Mouse (Mus musculus): ENCODE data around the gene Itfg2. TPM values are rescaled to one million over a fixed set of nuclear protein-coding genes. Genes with fewer than 3 reads are reported as not detected.

The Itfg2 gene
- total RNA-seq, 1 experiment from 2014 or later = 37.1 TPM

GRCm38 (mm10) chr6:128437288-128437687, 12.6 kb upstream of the Itfg2 start:
- ATAC-seq (ENCODE audit: extremely low read depth, insufficient number of reproducible peaks, low FRiP score, poor library complexity, severe bottlenecking) = no peak

- ATAC-seq (ENCODE audit: extremely low read depth, insufficient number of reproducible peaks, low FRiP score, poor library complexity, severe bottlenecking) = no peak
Observed at GRCm38 (mm10) chr6:128436356-128437005, 11.8 kb upstream of the Itfg2 start.

DNA sequence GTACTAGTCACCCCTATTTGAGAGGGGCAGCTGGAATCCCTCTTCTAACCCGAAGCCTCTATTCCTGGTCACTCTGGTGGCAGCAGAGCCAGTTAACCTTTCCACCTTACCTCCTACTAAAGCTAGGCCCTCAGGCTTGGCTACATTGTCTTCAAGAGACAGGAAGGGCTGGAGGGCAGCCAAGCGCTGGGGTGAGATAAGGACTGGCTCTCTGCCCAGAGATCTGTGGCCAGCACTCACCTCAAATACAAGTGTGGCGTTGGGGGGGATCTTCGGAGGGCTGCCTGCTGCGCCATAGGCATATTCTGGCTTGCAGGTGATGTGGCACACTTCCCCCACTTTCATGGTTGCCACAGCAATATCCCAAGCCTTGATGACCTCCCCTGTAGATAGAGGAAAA, 10.7 kb upstream of the Itfg2 start:
- no peak for ATAC-seq (ENCODE audit: extremely low read depth, insufficient number of reproducible peaks, low FRiP score, poor library complexity, severe bottlenecking)

- no peak for ATAC-seq (ENCODE audit: extremely low read depth, insufficient number of reproducible peaks, low FRiP score, poor library complexity, severe bottlenecking)
Observed at GRCm38 (mm10) chr6:128433566-128433965, 8.8 kb upstream of the Itfg2 start.

GRCm38 (mm10) chr6:128432356-128432915, 7.7 kb upstream of the Itfg2 start:
- ATAC-seq (ENCODE audit: extremely low read depth, insufficient number of reproducible peaks, low FRiP score, poor library complexity, severe bottlenecking) = no peak

DNA sequence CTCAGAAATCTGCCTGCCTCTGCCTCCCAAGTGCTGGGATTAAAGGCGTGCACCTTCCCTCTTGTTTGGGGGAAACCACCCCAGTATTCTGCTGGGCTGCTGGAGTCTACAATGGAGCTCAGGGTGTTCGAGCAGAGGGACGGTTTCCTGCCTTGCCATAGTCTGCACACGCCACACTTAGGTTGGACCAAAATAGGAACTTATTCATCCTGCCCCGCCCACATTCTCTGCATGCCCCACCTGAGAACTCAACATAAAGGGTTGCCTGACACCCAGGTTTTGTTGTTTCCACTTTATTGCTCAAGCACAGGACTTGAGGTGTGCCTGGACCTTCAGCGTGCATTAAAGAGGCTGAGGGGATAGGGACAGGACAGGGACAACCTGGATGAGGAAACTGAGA, 5.1 kb upstream of the Itfg2 start:
- ATAC-seq (ENCODE audit: extremely low read depth, insufficient number of reproducible peaks, low FRiP score, poor library complexity, severe bottlenecking) = no peak

- no peak for ATAC-seq (ENCODE audit: extremely low read depth, insufficient number of reproducible peaks, low FRiP score, poor library complexity, severe bottlenecking)
Observed at GRCm38 (mm10) chr6:128429300-128429699, 4.6 kb upstream of the Itfg2 start.

- no peak for ATAC-seq (ENCODE audit: extremely low read depth, insufficient number of reproducible peaks, low FRiP score, poor library complexity, severe bottlenecking)
Observed at GRCm38 (mm10) chr6:128427571-128427970, 2.8 kb upstream of the Itfg2 start.

GRCm38 (mm10) chr6:128425046-128425445, 315 bp upstream of the Itfg2 start:
- no peak for ATAC-seq (ENCODE audit: extremely low read depth, insufficient number of reproducible peaks, low FRiP score, poor library complexity, severe bottlenecking)

DNA sequence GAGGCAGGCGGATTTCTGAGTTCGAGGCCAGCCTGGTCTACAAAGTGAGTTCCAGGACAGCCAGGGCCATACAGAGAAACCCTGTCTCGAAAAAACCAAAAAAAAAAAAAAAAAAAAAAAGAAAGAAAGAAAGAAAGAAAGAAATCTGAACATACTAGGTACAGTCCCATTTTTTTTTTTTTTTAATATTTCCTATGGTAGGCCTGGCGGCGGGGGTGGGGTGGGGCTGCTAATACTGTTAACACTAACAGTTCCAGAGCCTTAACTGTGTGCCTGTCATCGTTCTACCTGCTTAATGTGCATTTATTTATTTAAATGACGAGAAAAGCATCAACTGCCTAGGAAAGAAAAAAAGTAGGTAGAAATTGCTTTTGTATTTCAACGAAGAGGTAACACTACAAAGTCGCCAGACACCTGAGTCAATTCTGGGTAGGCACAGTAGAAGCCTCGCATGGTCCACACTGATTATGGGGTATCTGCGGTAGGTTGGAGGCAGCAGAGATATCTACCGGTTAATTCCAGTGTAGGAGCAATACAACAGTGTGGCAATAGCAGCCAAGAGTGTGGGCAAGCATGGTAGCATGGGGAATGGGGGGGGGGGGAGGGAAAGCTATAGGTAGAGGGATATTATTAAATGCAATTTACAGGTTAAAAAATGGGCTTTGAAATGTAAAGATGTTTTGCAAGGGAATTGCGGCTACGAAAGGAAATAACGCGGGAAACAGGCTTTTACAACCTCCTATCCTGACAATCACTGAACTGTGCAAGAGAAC, 1.0 kb downstream of the Itfg2 start:
- no peak for ATAC-seq (ENCODE audit: extremely low read depth, insufficient number of reproducible peaks, low FRiP score, poor library complexity, severe bottlenecking)

DNA sequence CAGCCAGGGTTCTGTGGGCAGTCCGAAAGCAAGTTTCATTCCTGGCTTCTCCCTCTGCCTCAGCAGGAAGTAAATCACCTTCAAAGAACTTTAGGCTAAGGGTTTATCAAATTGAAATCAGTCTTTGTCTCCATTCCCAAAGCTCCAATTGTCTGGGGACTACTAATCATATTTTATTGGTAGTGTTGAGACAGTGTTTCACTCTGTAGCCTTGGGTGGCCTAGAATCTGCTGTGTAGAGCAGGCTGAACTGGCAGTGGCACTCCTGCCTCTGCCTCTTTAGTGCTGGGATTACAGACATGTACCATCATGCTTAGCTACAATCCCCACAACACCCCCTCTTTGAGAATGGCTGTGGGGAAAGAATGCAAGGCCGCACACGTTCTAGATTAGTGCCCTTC, 3.3 kb downstream of the Itfg2 start:
- no peak for ATAC-seq (ENCODE audit: extremely low read depth, insufficient number of reproducible peaks, low FRiP score, poor library complexity, severe bottlenecking)

GRCm38 (mm10) chr6:128421036-128421435, 3.7 kb downstream of the Itfg2 start:
- ATAC-seq (ENCODE audit: extremely low read depth, insufficient number of reproducible peaks, low FRiP score, poor library complexity, severe bottlenecking) = no peak

DNA sequence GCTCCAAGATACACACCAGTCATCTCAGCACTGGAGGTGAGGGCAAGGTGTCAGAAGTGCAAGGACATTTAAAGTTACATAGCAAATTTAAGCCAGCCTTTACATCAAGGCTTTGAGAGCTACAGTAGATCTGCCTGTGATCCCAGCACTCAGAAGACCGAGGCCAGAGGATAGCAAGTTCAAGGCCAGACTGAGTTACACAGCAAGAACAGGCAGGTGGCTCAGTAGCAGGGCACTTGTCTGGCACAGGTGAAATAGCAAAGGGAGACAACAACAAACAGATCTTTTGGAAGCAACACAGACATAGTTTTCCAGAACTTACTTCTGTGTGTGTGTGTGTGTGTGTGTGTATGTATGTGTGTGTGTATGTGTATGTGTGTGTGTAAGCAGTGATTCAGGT, 6.7 kb downstream of the Itfg2 start:
- ATAC-seq (ENCODE audit: extremely low read depth, insufficient number of reproducible peaks, low FRiP score, poor library complexity, severe bottlenecking) = no peak

DNA sequence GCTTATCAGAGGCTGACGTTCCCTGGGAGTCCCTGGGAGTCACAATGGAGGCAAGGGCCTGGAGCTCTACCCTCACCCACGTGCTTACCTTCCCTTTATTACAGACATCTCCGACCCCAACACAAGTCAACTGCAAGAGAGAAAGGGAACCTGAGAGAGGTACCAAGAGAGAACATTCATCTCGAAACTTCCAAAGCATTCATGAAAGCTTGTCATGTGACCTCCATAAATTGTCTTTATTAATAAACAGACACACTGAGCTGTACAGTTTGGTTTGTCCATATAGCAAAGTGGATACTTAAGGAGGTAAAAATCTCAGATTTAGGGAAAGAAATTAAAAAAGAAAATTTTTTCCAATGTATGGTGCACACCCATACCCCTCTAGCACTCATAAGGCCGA, 8.6 kb downstream of the Itfg2 start:
- no peak for ATAC-seq (ENCODE audit: extremely low read depth, insufficient number of reproducible peaks, low FRiP score, poor library complexity, severe bottlenecking)

DNA sequence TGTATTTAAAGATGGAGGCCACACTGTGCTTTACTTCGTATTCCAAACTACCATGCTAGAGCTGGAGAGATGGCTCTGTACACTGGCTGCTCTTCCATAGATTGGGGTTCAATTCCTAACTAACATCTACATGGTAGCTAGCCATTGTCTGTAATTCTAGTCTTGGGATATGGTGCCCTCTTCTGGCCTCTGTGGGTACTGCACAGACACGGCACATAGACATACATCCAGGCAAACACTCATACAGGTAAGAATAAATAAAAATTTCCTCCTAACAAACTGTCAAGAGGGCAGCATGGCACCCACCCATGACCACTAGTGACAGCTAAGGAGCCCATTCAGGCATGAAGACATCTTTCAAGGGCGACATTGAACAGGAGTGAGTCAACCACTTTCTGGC, 13.6 kb downstream of the Itfg2 start:
- peak; percentile 74 for ATAC-seq (ENCODE audit: extremely low read depth, insufficient number of reproducible peaks, low FRiP score, poor library complexity, severe bottlenecking)

DNA sequence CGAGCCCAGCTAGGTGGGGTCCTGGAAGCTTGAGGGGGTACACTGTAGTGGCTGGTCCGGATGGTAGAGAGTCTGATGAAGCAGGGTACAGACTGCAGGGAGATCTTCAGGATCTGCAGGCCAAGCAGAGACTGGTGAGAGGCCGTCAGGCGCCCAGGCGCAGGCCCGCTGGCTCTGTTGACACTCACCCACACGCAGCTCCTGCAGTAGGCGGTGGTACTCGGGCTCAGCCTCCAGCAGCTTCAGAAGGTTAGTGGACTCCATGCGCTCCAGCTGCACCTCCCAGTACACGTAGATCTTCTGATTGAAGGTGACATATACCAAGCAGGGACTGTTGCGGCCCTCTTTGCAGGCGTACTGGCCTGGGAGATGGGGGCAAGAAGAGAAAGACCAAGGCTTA, 14.4 kb downstream of the Itfg2 start:
- ATAC-seq (ENCODE audit: extremely low read depth, insufficient number of reproducible peaks, low FRiP score, poor library complexity, severe bottlenecking) = no peak

DNA sequence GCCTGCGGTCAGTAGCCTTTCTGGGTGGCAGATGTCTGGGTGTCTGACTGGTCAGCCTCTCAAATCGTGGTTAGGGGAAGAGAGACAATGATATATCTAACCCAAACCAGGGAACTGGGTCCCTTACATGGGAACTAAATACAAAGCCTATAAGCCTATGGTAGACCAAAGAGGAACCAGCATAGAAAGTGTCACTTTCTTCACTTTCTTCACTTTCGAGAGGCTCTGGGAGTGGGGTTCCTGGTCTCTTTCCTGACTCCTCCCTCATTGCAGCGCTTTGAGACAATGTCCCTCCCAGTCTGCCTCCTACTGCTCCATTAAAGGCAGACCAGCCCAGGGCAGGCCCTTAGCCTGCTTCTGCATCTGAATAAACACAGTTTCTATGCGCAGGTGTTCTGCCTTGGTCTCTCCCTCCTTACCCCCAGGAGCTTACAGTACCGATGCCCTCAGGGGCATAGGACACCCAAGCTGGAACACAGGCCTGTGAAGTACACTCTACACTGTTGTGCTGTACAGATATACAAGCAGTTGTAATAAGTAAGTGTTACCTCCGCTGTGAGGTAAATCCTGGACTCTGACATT, 16.1 kb downstream of the Itfg2 start:
- no peak for ATAC-seq (ENCODE audit: extremely low read depth, insufficient number of reproducible peaks, low FRiP score, poor library complexity, severe bottlenecking)

DNA sequence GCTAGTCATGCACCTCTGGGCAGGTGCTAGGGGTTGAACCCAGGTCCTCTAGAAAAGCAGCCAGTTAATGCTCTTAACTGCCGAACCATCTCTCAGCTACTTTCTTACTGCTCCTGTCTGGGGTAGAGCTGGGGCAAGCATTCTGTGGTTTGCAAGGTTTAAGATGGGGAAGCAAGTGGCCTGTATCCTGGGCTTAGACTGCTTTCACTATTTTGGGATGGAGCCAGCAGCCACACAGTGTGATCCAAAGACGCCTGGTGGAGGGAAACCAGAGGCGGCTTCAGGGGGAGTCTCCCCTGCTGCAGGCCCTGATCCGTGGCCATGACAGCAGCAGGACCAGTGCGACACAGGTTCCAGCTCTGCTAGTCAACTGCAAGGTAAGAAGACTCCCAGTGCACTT, 20.0 kb downstream of the Itfg2 start:
- ATAC-seq (ENCODE audit: extremely low read depth, insufficient number of reproducible peaks, low FRiP score, poor library complexity, severe bottlenecking) = no peak

DNA sequence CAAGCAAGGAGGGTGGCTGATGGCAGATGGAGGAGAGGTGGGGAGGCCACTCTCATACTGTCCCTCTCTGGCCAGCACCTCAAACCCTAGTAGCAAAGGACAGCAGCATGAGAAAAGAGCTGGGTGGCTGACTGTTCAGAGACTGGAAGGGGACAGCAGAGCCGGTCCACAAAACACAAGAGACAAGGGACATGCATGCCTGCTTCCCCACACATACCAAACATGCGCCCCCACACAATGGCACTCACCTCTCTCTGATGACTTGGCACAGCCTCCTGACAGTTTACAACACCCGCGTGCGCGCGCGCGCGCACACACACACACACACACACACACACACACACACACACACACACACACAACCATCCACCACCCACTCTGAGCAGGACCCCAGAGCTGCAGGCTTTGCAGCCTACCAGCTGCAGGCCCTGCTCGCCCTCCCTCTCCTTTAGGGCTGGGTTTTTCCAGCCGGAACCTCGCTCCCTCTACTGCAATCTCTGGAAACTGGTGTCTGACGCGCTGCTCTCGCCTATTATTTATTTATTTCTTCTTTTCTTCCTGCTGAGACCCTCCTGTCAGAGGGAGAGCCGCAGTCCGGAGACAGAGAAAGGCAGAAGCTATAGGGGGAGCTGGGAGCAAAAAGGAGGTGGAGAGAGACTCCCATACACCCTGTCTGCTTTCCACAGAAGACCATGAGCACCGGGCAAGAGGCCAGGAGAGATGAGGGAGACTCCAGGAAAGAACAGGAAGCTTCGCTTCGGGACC, 25.1 kb downstream of the Itfg2 start:
- ATAC-seq (ENCODE audit: extremely low read depth, insufficient number of reproducible peaks, low FRiP score, poor library complexity, severe bottlenecking) = no peak

Measured in neutrophil, adult 5-6 weeks (primary cell).